8 mouse cellular contexts compared by ENCODE assay signal in the genomic region with DNA sequence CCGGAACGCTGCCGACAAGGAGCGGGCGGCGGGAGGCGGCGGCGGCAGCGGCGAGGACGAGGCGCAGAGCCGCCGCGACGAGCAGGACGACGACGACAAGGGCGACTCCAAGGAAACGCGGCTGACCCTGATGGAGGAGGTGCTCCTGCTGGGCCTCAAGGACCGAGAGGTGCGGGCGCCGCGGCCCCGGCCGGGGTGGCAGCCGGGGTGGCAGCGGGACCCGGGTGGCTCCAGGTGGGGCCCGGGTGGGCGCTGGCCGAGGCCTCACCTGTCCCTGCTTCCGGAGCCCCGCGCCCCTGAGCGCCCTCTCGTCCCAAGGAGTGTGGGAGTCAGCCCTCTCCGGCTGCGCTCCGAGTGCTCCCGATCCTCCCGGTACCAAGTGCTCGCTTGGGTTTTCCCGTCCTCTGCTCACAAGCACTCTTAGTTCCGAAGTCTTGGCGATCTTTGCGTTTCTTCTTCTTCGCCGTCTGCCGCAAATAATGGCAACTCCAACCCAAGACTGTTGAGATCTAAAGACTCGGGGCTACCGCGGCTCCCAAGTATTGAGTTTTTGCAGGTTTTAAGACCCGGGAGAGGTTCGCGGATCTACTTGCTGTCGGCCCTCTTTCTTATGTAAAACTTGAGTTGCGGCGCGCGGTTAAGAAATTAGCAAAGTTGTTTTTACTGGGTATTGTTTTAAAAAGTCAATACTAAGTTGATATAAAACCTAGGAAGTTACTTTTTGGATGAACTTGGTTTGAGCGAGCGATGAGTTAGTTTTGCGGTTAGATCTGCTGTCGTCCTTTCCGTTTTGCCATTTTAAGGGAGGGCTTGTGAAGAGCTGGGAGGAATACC. TPM values are rescaled to one million over a fixed set of nuclear protein-coding genes. Genes with fewer than 3 reads are reported as not detected.
DNase-seq lines count a peak whose midpoint lies in the region; ATAC-seq and TF ChIP-seq lines count a peak whose summit lies in the region.

A gene (minus strand): TSS at position 112 of the 834 bp plus-strand sequence.

- H3K27me3 ChIP-seq in embryonic facial prominence, embryonic 15.5 days: peaks cover 4% of the 10 kb centered on the region
- no peaks in the 10 kb centered on the region for H3K27me3 ChIP-seq in heart, embryonic 15.5 days
- H3K27me3 ChIP-seq in kidney, postnatal 0 days (ENCODE audit: insufficient read depth, low read length): no peaks in the 10 kb centered on the region
- H3K27me3 ChIP-seq in lung, embryonic 16.5 days (ENCODE audit: control insufficient read depth, insufficient read depth, low read depth, low read length): no peaks in the 10 kb centered on the region; the same call in 1 of the 2 replicates

- under 1% methylated on average over 70 of the region's 70 CpGs for WGBS in embryonic facial prominence, embryonic 15.5 days
- WGBS in heart, embryonic 15.5 days: under 1% methylated on average over 70 of the region's 70 CpGs
- under 1% methylated on average over 67 of the region's 70 CpGs for WGBS in kidney, postnatal 0 days
- WGBS in lung, embryonic 16.5 days: under 1% methylated on average over 63 of the region's 70 CpGs

- TF ChIP-seq CTCF in kidney, postnatal 0 days (IDR thresholded peaks at IDR 0.05; ENCODE audit: low read depth): no peak

- H3K4me1 ChIP-seq in embryonic facial prominence, embryonic 15.5 days: peaks cover 13% of the 10 kb centered on the region
- H3K4me1 ChIP-seq in heart, embryonic 15.5 days (replicated peaks): peaks cover 33% of the 10 kb centered on the region
- H3K4me1 ChIP-seq in kidney, postnatal 0 days (replicated peaks; ENCODE audit: insufficient read depth, low read length): peaks cover 7% of the 10 kb centered on the region
- H3K4me1 ChIP-seq in lung, embryonic 16.5 days (replicated peaks; ENCODE audit: control insufficient read depth, insufficient read depth, low read length): peaks cover 12% of the 10 kb centered on the region

- H3K4me2 ChIP-seq in embryonic facial prominence, embryonic 15.5 days (replicated peaks): peak within 1 kb of the TSS; percentile 77
- peak within 1 kb of the TSS; percentile 79 for H3K4me2 ChIP-seq in heart, embryonic 15.5 days
- peak within 1 kb of the TSS; percentile 81 for H3K4me2 ChIP-seq in kidney, postnatal 0 days (ENCODE audit: low read length)
- H3K4me2 ChIP-seq in lung, embryonic 16.5 days (ENCODE audit: low read depth, low read length): peak within 1 kb of the TSS; percentile 80

- H3K9me3 ChIP-seq in embryonic facial prominence, embryonic 15.5 days (replicated peaks): no peaks in the 10 kb centered on the region
- H3K9me3 ChIP-seq in heart, embryonic 15.5 days (replicated peaks): no peaks in the 10 kb centered on the region
- H3K9me3 ChIP-seq in kidney, postnatal 0 days (replicated peaks; ENCODE audit: low read length): no peaks in the 10 kb centered on the region
- H3K9me3 ChIP-seq in lung, embryonic 16.5 days (ENCODE audit: control insufficient read depth, low read length): no peaks in the 10 kb centered on the region

- peak within 1 kb of the TSS; percentile 96 for H3K27ac ChIP-seq in embryonic facial prominence, embryonic 15.5 days (replicated peaks)
- H3K27ac ChIP-seq in heart, embryonic 15.5 days: peak within 1 kb of the TSS; percentile 95
- peak within 1 kb of the TSS; percentile 98 for H3K27ac ChIP-seq in kidney, postnatal 0 days
- H3K27ac ChIP-seq in lung, embryonic 16.5 days (ENCODE audit: low read length): peak within 1 kb of the TSS; percentile 93

- no peak for ATAC-seq in embryonic facial prominence, embryonic 15.5 days (ENCODE audit: insufficient number of reproducible peaks, low FRiP score, low TSS enrichment, low read depth)
- ATAC-seq in heart, embryonic 15.5 days (replicated peaks; ENCODE audit: insufficient number of reproducible peaks, insufficient read depth, low FRiP score, low read depth): peak; percentile 19
- ATAC-seq in kidney, postnatal 0 days (replicated peaks; ENCODE audit: low FRiP score, low read depth): peak; percentile 34
- peak; percentile 36 for ATAC-seq in lung, embryonic 16.5 days (ENCODE audit: low read depth)

- peak within 1 kb of the TSS; percentile 76 for H3K4me3 ChIP-seq in embryonic facial prominence, embryonic 15.5 days (replicated peaks)
- peak within 1 kb of the TSS; percentile 83 for H3K4me3 ChIP-seq in heart, embryonic 15.5 days
- peak within 1 kb of the TSS; percentile 100 for H3K4me3 ChIP-seq in kidney, postnatal 0 days (replicated peaks; ENCODE audit: low read depth, low read length)
- H3K4me3 ChIP-seq in lung, embryonic 16.5 days (ENCODE audit: low read length): peak within 1 kb of the TSS; percentile 99

- H3K9ac ChIP-seq in embryonic facial prominence, embryonic 15.5 days: peak within 1 kb of the TSS; percentile 98
- H3K9ac ChIP-seq in heart, embryonic 15.5 days: peak within 1 kb of the TSS; percentile 95
- H3K9ac ChIP-seq in kidney, postnatal 0 days (ENCODE audit: low read depth, low read length): peak within 1 kb of the TSS; percentile 99
- peak within 1 kb of the TSS; percentile 98 for H3K9ac ChIP-seq in lung, embryonic 16.5 days (ENCODE audit: low read length)

- H3K36me3 ChIP-seq in embryonic facial prominence, embryonic 15.5 days: no peaks in the 10 kb centered on the region
- 0 out of 2 replicates have a peak, but pooled peaks cover 6% of the 10 kb centered on the region for H3K36me3 ChIP-seq in heart, embryonic 15.5 days
- no peaks in the 10 kb centered on the region for H3K36me3 ChIP-seq in kidney, postnatal 0 days (ENCODE audit: insufficient read depth, low read length)
- no peaks in the 10 kb centered on the region; the same call in 1 of the 2 replicates for H3K36me3 ChIP-seq in lung, embryonic 16.5 days (ENCODE audit: control insufficient read depth, insufficient read depth, low read length)

- peak; percentile 22 to 23 for DNase-seq in CD8-positive naive resting alpha-beta T cell, adult 2 months (ENCODE audit: low read depth in 2 of 2, low spot score in 2 of 2)
- DNase-seq in adrenal gland, adult (ENCODE audit: inconsistent age in 2 of 2, low spot score in 1 of 2): peak; percentile 74 to 90
- peak; percentile 57 for DNase-seq in kidney, postnatal 0 days (ENCODE audit: low spot score)
- DNase-seq in ovary, postnatal 14 days (ENCODE audit: low spot score): peak; percentile 25
- DNase-seq in thymus, postnatal 4 days: peak; percentile 69

RNA-seq across cellular contexts. Expression of the gene that starts here (rescaled TPM):
- polyA plus RNA-seq in embryonic facial prominence, embryonic 15.5 days (2015; fragmentation: Nextera tagmentation; extraction: Ambion mirVana): 2.6 TPM in 1 of 2 replicates, not detected in the other
- polyA plus RNA-seq in heart, embryonic 15.5 days (2015; fragmentation: Nextera tagmentation; extraction: Ambion mirVana): 0.71 TPM in 1 of 2 replicates, not detected in the other
- polyA plus RNA-seq in kidney, postnatal 0 days (2015; fragmentation: Nextera tagmentation; extraction: Ambion mirVana): 0.45 and 1.9 TPM in 2 replicates
- polyA plus RNA-seq in lung, embryonic 16.5 days (2015; fragmentation: Nextera tagmentation; extraction: Ambion mirVana): 0.67 TPM in 1 of 2 replicates, not detected in the other

Comparison
In these comparisons a context has a peak if more than half of its experiments do, and no peak if none do; other contexts are left out.
1. Peak in ATAC-seq, H3K4me3 ChIP-seq, H3K27ac ChIP-seq, H3K9ac ChIP-seq and H3K4me2 ChIP-seq in heart, embryonic 15.5 days; RNA of the gene not detected or under 1 TPM.
2. Peak in ATAC-seq, H3K4me3 ChIP-seq, H3K27ac ChIP-seq, H3K9ac ChIP-seq and H3K4me2 ChIP-seq in lung, embryonic 16.5 days; RNA of the gene not detected or under 1 TPM.
3. DNase-seq: peak in every context shown above with its lines; median percentile 82 in adrenal gland, adult; 69 in thymus, postnatal 4 days; 57 in kidney, postnatal 0 days; 25 in ovary, postnatal 14 days; 22 in CD8-positive naive resting alpha-beta T cell, adult 2 months.